Mouse (Mus musculus) frontal cortex, postnatal 14 days (tissue): ENCODE data around the gene Dnah7c.
"Not testable (repeated sequence)": the region's sequence is repeated elsewhere in the genome, so short reads cannot be mapped to it uniquely, and the experiment has no call there.

Experiments used
- DNase-seq, 2 experiments: peaks; one replicate each; pipeline ENCODE4 v3.0.0; 2022; ENCODE audit warnings: low spot score in 2 of 2

Gene Dnah7c

DNA sequence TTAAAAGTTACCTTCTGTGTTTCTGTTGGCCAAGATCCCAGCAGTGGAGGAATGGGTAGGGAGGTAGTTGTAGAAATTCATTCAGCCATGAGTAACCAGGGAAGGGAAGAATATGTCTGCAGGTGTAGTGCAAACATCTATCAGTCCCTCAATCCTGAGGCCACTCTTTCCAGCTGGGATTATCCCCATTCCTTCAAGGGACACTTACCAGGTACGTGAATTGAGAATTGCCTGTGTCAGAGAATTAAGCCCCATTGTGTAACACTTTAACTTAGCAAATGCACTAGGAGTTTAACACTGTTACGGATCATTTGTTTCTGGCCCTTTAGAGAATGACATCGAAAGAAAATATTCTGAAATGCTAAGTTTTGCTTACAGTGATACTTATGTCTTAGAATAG, 304.3 kb downstream of the Dnah7c start:
- not testable (repeated sequence) for DNase-seq

DNA sequence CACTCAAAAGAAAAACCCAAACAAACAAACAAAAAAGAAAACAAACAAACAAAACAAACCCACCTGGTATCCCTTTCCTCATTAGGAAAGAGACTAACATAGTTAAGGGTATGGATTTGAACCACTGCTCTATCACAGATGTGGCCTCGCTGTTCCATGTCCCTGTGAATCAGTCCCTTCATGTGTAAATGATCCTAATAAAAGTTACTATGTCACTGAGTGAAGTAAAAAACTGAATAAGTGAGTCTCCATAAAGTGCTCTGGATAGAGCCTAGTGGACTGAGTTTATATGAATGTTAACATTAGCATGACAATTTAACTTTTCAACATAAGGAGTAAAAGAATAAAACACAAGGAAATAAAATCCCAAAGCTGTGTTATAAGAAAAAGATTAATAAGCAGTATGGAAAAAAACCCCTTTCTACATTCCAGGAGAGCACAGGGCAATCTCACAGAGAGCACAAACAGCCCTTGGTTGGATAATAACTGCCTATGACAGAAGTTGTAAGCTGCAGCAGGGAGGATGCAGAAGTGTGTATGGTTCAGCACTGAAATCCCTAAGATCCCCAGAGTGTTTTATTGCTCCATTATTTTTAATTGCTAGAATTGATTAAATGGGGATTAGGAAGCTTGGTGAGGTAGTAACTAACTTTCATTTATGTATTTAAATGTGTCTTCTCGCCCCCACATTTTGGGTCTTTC, 308.2 kb downstream of the Dnah7c start:
- not testable (repeated sequence) for DNase-seq

- not testable (repeated sequence) for DNase-seq
Measured at GRCm38 (mm10) chr1:46734455-46734854, 309.1 kb downstream of the Dnah7c start.

- DNase-seq, result not testable (repeated sequence)
Measured at GRCm38 (mm10) chr1:46764600-46764999, 339.2 kb downstream of the Dnah7c start.

GRCm38 (mm10) chr1:46769318-46769717, 343.9 kb downstream of the Dnah7c start:
- not testable (repeated sequence) for DNase-seq

DNA sequence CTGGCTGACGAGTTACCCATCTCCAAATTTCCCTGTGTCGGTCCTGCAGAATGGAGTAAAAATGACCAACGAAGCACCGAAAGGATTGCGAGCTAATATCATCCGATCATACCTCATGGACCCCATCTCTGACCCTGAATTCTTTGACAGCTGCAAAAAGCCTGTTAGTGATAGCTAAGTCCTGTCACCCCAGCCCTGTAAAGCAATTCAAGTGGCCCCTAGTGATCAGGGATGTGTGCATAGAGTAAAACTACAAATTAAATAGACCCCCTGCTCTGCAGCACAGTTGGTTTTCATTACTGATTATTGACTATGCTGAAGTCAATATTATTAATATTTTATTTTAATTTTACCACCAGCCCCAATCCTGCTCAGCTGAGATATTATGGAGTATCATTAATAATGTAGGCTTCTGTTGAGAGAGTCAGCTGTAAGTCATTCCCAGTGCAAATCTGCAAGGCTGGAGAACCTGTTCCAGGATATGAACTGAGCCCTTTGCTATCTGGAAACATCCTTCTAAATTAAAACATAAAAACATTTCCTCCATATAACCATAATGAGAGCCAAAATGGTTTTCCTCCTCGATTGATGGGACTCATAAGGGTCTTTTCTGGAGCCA, 344.8 kb downstream of the Dnah7c start:
- not testable (repeated sequence) for DNase-seq

GRCm38 (mm10) chr1:46782227-46782626, 356.8 kb downstream of the Dnah7c start:
- not testable (repeated sequence) for DNase-seq

DNA sequence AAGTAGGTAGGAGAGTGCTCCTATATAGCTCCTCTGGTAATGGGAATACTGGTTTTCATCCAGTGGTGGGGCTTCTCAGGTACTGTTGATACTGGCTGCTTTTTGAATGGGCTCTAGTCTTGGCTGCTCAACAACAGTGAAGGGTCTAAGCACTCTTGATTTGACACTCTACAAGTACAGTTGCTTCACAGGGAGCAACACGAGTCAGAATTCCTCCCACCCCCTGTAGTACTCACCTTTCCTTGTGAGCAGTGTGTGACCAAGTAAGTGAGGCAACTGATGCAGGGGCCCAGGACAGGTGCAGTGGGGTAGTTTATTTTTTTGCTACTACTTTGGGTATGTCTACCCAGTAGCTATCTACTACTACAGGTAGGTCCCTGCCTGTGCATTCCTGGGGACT, 379.7 kb downstream of the Dnah7c start:
- no peak for DNase-seq

GRCm38 (mm10) chr1:46808630-46809029, 383.2 kb downstream of the Dnah7c start:
- not testable (repeated sequence) for DNase-seq

GRCm38 (mm10) chr1:46817934-46818333, 392.5 kb downstream of the Dnah7c start:
- DNase-seq, result no peak

DNA sequence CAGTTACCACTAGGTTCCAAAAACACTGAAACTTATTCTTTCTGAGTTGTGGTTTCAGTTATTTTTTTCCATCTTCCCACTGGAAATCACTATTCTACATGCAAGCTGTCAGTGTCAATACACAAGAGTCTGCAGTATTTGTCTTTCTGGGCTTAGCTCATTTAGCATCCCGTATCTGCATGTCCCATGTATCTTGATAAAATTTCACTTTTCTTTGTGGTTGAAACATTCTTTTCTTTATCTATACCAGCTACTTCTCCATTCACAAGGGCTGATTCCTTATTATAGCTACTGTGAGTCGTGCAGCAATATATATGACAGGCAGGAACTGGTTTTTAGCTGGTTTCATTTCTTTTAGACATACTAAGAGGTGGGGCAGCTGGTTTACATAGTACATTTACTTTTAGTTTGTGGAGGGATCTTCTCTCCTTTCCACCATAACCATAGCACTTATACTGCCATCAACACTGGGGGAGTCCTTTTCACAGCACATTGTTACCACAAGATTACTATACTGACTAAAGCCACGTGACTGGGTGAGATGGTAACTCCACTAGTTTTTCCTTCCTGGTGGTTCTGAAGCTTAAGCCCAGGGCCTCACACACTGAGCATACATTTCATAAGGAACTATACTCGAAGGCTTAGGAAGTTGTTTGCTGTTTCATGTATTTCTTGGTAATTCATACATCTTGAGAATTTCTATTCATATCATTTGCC, 397.0 kb downstream of the Dnah7c start:
- no peak for DNase-seq

GRCm38 (mm10) chr1:46830066-46830843, 404.9 kb downstream of the Dnah7c start:
- no peak for DNase-seq

- no peak for DNase-seq
Measured at GRCm38 (mm10) chr1:46831927-46832326, 406.5 kb downstream of the Dnah7c start.

DNA sequence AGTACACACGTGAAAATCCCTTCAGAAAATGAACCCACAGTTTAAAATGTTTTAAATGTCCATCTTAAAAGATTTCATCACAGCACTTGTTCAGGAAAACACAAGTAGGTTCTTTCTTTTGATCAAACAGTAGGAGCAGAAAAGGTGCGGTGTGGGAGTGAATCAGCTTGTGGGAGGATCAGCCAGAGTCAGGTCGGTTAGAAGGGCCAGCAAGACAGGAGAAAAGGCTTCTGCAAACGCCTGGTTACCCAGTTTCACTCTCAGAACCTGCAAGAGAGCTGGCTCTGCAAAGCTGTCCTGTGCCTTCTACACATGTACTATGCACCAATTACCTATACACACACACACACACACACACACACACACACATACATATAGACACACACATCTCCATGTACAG, 418.0 kb downstream of the Dnah7c start:
- no peak for DNase-seq

GRCm38 (mm10) chr1:46844281-46844680, 418.9 kb downstream of the Dnah7c start:
- no peak for DNase-seq

DNA sequence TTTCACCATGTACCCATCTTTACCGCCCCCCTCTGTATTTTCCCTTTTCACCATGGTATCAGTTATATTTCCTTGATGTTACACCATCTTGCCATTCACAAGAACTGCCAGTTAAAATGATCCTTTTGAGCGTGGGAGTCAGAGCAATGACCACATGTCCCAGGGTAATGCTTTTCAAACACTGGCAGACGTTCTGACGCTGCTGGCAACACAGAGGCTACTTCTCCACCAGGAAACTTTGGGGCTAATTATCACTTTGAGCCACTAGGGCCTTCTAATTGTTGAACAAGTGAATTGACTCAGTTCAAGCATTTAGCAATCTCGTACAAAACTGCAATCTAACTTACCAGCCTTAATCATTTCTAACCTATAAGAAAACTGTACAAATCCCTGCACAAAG, 419.8 kb downstream of the Dnah7c start:
- DNase-seq, result no peak

DNA sequence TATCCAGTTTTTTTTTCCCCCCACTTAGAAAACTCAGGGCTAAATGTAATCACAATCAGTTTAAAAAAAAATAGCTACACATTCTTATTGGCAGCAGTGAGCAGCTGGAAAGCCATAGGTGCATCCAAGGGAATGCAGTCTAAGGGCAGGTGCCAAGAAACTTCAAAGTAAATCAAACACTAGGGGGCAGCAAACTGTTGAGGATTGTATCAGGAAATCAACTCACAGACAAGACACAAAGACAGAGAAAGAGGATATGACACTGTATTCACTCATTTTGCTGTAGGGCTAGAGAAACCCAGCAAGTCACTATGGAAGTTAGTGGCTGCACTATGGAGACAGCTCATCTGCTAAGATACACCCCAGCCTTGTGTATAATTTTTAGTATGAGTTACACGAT, 424.4 kb downstream of the Dnah7c start:
- peak in 1 of 2 experiments; percentile 44 for DNase-seq

DNA sequence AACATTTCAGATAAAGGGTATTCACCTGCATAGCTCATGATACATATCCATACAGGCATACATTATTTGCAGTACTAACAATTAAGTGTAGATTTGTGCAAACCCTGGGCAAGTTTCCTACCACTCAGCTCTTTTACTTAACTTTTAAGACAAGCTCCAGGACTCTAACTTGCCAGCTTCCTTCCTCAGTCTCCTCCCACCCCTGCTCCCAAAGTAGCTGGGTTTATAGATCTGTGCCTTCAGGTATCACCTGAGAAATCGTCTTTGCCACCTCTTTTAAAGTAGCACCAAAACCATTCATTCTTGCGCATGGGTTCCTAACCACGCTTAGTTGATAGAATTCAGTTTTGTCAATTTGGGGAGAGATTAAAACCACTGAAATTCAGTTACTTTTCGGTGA, 426.2 kb downstream of the Dnah7c start:
- no peak for DNase-seq

DNA sequence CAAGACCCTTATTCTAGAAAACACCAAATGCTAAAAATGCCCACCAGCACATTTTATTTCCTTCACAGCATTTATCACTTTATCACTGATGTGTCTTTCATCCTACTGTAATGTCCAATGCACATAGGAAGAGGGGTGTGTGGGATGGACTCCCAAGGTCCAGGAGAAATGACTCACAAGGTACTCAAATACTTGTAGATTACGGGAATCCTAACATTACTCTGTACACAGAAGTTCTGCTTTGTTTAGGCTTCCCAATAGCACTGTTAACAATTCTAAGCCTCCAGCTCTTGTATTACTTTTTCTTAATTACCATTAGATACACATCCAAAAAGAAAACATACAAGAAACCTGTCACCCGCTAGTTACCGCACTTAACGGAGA, 426.8 kb downstream of the Dnah7c start:
- no peak for DNase-seq

- peak; percentile 42 to 69 for DNase-seq
Measured at GRCm38 (mm10) chr1:46852600-46853272, 427.3 kb downstream of the Dnah7c start.

GRCm38 (mm10) chr1:46853317-46854035, 428.1 kb downstream of the Dnah7c start:
- peak; percentile 95 for DNase-seq
